Mouse (Mus musculus) kidney, adult 8-10 months (tissue): ENCODE measurements at regions not wholly inside any gene's neighbourhood (a gene's known extent, or its start where the extent isn't known, plus 50 kb on each side); places are given as distances from the start of the nearest gene placed in this dataset.
"Not testable (repeated sequence)": the region's sequence is repeated elsewhere in the genome, so short reads cannot be mapped to it uniquely, and the experiment has no call there.

Experiments used
- DNase-seq, 2 experiments: peaks; one replicate each; pipeline ENCODE4 v3.0.0; 2022

DNA sequence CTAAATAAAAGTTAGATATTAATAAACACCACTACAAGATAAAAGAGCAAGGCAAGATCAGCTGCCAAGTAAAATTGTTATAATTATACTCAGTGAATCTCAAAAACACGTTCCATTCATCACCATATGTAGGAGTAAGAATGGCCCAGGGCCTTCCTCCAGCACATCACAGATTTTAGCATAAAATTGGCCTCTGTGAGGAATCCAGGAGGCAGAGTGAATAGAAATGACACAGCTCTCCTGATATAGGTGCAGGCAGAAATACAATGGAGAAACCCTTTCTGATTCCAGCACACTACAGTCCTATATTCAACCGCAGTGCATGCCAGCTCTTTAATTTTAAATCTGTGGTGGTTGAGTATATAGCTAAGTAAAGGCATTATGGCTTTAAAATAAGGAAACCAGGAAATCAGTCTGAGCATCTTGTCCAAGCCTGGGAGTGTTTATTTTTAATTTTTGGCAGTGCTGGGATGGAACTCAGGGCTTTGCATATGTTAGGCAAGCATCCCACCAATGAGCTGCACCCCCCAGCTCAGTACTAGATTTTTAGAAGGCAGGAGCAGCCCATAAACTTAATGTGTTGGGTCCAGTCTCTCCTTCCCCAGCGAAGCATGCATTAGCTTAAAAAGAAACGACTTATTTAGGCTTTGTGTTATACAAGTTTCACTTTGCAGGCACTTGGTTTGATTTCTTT lies 158.3 kb upstream of the Ptprz1 start:
- no peak for DNase-seq

DNA sequence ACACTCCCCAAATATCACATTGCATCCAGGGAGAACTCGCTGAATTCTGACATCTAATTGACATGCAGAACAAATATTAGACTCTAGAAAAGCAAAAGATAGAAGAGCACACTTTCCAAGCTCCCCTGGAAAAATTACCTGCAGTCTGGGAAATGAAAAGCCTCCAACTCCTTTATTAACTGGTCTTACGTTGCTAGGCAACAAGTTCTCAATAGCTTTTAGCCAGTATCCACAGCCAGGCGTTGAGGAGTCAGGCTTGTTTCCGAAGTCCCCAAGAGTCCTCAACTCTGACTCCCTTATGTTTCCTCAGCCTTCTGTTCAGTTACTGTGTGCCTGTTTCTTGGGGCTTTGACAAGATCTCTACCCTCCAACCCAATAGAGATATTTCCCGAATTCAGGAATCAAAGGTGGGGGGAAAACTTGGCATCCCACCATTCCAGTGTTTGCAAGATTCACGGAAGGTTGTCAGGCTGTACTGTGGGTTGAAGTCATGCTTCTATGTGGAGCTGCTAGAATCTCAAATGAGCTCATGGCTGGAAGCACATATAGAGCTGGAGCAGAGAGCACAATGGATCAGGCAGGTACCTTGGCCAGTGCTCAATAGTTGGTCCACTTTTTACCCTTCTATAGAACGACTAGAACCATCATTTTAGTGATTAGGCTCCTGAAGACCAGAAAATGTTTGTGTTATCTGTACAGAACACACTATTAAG lies 159.0 kb upstream of the Ptprz1 start:
- no peak for DNase-seq

GRCm38 (mm10) chr6:22698187-22698586 lies 177.1 kb upstream of the Ptprz1 start:
- no peak for DNase-seq

- DNase-seq, result no peak
These were observed 186.6 kb upstream of the Ptprz1 start for GRCm38 (mm10) chr6:22688678-22689126.

- DNase-seq, result no peak
These were observed 200.7 kb upstream of the Ptprz1 start for GRCm38 (mm10) chr6:22674586-22674929.

GRCm38 (mm10) chr6:22673919-22674585 lies 201.2 kb upstream of the Ptprz1 start:
- DNase-seq, result no peak

GRCm38 (mm10) chr6:22671524-22671923 lies 203.8 kb upstream of the Ptprz1 start:
- no peak for DNase-seq

- no peak for DNase-seq
These were observed 206.9 kb upstream of the Ptprz1 start for GRCm38 (mm10) chr6:22668190-22668975.

GRCm38 (mm10) chr6:22657401-22657800 lies 217.9 kb upstream of the Ptprz1 start:
- not testable (repeated sequence) for DNase-seq

- DNase-seq, result no peak
These were observed 235.2 kb upstream of the Ptprz1 start for GRCm38 (mm10) chr6:22640100-22640499.

DNA sequence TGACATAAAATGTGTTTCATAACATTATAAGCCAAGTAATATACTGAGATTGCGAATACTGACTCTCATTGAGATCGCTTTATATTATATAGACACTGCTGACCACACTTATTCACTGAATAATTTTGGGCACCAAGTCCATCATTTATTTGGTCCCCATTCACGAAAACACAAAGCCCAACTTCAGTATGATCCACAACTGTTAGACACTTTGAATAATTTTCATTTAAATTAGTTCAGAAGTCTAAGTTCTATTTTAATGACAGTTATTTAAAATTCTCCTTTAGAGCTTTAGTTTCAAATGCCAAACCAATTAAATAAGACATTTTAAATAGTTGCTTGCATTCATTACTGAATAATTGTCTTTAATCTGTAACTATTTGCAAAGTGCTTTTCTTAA lies 240.2 kb upstream of the Ptprz1 start:
- no peak for DNase-seq

DNA sequence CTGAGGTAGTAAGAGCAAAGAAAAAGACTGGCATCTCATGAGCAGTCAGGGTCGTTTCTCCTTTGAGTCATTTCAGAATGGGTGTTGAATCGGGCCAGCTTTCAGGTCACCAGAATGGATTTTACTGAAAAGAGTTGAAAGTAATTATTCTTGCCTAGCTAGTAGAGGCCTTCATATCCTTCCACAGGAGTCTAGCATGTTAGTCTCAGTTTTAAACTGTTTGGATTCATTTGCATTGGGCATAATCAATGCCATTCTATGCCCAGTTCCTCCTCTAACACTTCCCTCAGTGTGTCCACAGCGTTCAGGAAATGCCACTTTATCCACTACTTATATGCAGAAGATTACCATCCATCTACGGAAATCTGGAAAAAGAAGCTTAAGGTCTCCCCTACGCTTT lies 240.6 kb upstream of the Ptprz1 start:
- DNase-seq, result no peak

- DNase-seq, result no peak
These were observed 235.5 kb upstream of the Fam3c start for GRCm38 (mm10) chr6:22591592-22591991.

GRCm38 (mm10) chr6:22584851-22585250 lies 228.8 kb upstream of the Fam3c start:
- no peak for DNase-seq

- DNase-seq, result no peak
These were observed 216.9 kb upstream of the Fam3c start for GRCm38 (mm10) chr6:22572925-22573324.

- no peak for DNase-seq
These were observed 211.8 kb upstream of the Fam3c start for GRCm38 (mm10) chr6:22567891-22568290.

DNA sequence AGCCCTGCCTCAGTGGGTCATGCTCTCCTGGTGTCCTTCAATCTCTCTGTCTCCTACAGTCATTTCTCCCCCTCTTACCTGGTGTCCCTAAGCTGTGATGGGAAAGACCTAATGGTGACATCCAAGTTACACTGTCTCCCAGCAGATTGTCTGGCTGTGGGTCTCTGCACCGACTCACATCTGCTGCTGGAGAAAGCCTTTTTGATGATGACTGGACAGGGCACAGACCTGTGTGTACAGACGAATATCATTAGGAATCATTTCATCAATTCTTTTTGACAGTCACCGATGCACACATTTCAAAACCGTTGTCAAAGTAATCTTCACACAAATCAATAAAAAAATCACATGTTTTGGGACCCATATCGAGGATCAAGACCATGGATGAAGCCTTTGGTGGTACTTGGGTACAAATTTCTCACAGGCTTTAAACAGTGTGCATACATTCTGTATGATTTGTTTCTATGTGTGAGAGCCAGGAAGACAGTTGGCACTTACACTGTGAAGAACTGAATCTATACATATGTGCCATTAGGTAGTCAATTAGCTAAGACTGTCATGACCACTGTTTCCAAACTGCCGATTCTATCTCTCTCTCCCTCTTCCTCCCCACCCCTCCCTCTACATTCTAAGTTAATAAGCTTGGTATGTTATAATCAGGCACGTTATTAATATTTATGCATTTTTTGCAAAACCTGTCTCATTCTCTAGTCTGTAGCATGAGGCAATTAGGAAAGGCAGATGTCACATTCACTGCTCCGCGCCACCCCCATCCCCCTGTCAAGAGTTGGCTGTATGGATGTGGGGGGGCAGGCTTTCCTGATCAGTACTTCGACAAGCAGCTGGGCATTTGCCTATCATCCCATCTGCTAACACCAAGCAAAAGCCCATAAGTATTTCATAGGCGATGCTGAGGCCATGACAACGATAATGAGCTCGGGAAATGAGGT lies 192.5 kb upstream of the Fam3c start:
- no peak for DNase-seq

GRCm38 (mm10) chr6:22541603-22542002 lies 185.6 kb upstream of the Fam3c start:
- no peak for DNase-seq

- DNase-seq, result no peak
These were observed 182.2 kb upstream of the Fam3c start for GRCm38 (mm10) chr6:22538254-22538653.

- no peak for DNase-seq
These were observed 168.3 kb upstream of the Fam3c start for GRCm38 (mm10) chr6:22524384-22524783.

GRCm38 (mm10) chr6:22523582-22524234 lies 167.7 kb upstream of the Fam3c start:
- no peak for DNase-seq

- DNase-seq, result no peak
These were observed 150.8 kb upstream of the Fam3c start for GRCm38 (mm10) chr6:22506871-22507270.
